Mouse (Mus musculus): Measurements from ENCODE around the gene Slc35f6. TPM values are rescaled to one million over a fixed set of nuclear protein-coding genes. Genes with fewer than 3 reads are reported as not detected.

Gene Slc35f6
- total RNA-seq, 2 experiments from 2014 or later: 35.1 to 38.5 TPM

GRCm38 (mm10) chr5:30621844-30622176 lies 25.9 kb upstream of the Slc35f6 start:
- DNase-seq: no peak

DNA sequence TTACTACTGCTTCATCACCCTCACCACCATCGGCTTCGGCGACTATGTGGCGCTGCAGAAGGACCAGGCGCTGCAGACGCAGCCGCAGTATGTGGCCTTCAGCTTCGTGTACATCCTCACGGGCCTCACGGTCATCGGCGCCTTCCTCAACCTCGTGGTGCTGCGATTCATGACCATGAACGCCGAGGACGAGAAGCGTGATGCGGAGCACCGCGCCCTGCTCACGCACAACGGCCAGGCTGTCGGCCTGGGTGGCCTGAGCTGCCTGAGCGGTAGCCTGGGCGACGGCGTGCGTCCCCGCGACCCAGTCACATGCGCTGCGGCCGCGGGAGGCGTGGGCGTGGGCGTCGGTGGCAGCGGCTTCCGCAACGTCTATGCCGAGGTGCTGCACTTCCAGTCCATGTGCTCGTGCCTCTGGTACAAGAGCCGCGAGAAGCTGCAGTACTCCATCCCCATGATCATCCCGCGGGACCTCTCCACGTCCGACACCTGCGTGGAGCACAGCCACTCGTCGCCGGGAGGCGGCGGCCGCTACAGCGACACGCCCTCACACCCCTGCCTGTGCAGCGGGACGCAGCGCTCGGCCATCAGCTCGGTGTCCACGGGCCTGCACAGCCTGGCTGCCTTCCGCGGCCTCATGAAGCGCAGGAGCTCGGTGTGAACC lies 25.4 kb upstream of the Slc35f6 start:
- DNase-seq: no peak

DNA sequence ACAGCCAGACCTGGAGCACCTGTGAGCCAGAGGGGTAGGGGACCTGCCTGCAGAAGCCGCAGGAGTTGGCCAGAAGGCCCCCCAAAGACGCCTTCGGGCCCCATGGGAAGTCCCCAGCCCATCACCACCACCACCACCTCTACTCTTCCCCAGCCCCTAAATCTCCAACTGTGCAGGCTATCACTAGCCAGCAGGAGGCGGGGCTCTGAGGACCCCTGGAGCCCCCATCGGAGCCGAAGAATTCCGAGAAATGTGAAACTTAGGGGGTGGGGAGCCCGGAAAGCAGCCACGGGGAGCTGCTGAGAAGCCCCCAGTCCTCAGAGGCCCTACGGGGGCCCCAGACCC lies 24.9 kb upstream of the Slc35f6 start:
- DNase-seq: no peak

GRCm38 (mm10) chr5:30623380-30623779 lies 24.4 kb upstream of the Slc35f6 start:
- no peak for DNase-seq

DNA sequence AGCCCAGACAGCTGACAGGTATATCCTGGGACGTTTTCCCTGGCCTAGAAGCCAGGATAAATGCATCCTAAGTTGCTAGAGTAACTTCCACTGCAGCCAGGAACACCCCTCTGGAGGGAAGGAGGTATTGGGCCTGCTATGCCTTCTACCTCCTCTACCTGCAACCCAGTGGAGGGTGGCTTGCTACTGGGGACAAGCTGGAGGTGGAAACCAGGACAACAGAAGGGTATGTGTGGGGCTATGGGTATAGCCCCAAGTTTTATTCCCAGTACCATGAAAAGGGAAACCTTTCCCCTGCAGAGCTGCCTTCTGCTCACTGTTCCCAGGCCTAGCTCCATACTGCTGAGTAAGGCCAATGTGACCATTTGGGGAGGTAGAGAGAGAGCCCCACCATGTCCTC lies 23.4 kb upstream of the Slc35f6 start:
- DNase-seq: no peak

DNA sequence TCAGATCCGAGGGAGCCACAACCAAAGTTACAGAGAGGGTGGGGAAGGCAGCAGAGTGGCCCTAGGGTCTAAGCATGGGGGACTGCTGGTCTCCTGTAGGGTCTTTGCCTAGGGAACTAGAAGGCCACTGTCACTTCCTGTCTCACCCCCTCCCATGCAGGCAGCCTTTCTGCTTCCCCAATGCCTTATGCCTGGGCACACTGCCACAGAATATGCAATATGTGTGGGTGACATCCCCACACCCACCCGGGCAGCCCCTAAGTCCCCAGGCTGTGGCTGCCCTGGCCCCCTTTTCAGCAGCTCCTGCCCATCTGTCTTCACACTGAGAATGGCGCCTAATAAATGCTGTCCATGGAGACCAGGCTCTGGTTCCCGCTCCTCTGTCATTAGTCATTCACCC lies 22.8 kb upstream of the Slc35f6 start:
- no peak for DNase-seq

DNA sequence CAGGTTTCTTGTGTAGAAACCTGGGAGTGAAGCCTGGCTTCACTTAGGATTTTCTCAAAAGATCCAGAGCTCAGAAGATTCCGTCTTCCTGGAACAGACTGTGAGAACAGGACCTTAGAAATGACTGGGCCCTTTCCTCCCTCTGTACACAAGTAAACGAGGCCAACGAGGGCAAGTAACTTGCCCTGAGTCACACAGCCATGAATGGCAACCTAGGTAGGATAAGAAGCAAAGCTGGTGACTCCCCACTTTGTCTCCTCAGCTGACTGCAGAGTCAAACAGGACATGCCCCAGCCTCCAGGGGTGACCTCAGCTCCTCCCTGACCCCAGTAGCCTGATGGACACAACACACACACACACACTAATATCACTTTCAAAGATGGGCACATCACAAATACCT lies 22.4 kb upstream of the Slc35f6 start:
- no peak for DNase-seq

DNA sequence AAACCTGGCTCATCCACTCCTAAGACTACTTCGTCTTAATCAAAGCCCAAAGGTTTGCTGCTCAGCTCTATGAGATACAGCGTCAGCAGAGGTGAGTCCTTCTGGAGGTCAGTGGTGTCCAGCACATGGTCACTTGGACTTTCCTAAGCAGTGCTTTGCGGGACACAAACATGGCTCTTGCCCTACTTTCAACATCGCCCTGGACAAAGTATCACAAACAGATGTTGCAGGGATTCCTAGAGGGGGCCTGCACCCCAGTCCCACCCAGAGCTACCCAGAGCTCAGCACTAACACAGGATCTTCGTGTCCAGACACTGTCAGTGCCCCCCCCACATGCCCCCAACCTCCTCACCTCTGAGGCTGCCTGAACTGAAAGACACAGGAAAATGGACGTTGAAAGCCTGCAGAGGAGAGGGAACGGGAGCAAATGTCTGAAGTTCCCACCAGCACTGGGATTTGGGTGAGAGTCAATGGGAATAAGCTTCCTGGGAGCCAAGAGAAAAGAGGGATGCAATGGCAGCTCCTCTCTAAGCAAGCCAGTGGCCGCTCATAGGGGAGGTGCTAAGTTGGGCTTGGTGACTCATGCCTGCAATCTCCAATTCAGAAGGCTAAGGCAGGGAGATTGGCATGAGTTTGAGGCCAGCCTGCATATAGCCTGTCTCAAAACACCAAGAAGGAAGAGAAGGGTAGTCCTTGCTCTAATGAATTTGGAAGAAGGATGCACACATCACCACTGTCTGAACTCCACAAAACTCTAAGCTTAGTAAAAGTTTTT lies 21.2 kb upstream of the Slc35f6 start:
- DNase-seq: no peak

DNA sequence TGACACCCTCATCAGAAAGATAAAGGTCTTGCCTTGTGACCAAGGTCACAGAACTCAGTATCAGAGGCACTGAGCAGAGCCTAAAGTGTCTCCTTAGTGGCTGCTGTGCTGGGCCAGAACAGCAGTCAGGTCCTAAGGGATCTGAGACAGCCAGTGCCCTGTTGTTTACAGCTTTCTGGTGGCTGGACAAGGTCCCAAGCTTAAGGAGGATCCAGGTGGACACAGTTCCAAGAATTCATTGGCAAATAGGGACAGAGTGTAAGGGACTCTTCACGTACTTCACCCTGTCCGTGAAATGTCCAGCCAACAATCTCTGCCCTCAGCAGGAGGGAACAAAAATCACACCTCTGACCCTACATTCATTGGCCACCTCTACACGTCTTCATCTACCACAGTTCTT lies 19.2 kb upstream of the Slc35f6 start:
- DNase-seq: no peak

- DNase-seq: no peak
Measured at GRCm38 (mm10) chr5:30630401-30630800, 17.3 kb upstream of the Slc35f6 start.

GRCm38 (mm10) chr5:30632134-30632533 lies 15.6 kb upstream of the Slc35f6 start:
- no peak for DNase-seq

- no peak for DNase-seq
Measured at GRCm38 (mm10) chr5:30636994-30637393, 10.7 kb upstream of the Slc35f6 start.

GRCm38 (mm10) chr5:30638041-30638440 lies 9.7 kb upstream of the Slc35f6 start:
- DNase-seq: peak; percentile 90

- no peak for DNase-seq
Measured at GRCm38 (mm10) chr5:30643477-30644179, 4.1 kb upstream of the Slc35f6 start.

DNA sequence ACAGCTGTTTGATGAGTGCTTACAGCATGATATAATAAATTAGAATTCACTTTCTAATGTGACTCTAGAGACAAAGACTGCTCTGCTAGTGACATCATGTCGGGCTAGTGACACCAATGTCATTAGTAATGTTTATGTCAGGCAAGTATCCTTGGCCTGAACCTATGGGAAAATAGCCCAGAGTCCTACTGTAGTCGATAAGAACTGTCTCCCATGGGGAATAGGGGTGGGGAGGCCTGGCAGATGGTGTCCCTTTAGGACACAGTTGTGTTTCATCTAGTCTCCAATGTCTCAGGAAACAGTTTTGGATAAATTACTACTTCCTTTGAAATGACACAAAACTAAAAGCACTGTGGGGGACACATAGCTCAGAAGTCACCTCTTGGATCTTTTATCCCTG lies 1.7 kb upstream of the Slc35f6 start:
- DNase-seq: peak; percentile 67

GRCm38 (mm10) chr5:30647396-30647795 lies 337 bp upstream of the Slc35f6 start:
- DNase-seq: no peak

- DNase-seq: no peak
Measured at GRCm38 (mm10) chr5:30649558-30649957, 1.8 kb downstream of the Slc35f6 start.

DNA sequence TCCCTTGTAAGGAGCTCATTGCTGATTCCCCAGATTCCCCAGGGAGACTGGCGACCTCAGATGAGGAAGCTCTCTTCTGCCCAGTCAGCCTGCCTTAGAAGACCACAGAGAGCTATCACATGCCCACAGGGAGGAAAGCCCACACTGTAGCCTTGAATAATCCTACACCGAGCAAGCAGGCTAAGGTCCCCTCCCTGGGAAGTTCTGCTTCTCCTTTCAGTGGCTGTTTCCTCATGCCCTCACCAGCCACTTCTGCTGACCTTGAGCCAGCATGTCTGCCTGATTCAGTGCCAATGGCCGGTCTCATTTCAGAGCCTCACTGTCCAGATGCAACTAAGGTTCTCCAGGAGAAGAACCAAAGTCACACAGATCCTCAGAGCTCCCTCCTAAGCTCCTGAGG lies 3.0 kb downstream of the Slc35f6 start:
- no peak for DNase-seq

- no peak for DNase-seq
Measured at GRCm38 (mm10) chr5:30651554-30651953, 3.8 kb downstream of the Slc35f6 start.

GRCm38 (mm10) chr5:30653246-30653645 lies 5.5 kb downstream of the Slc35f6 start:
- DNase-seq: no peak

DNA sequence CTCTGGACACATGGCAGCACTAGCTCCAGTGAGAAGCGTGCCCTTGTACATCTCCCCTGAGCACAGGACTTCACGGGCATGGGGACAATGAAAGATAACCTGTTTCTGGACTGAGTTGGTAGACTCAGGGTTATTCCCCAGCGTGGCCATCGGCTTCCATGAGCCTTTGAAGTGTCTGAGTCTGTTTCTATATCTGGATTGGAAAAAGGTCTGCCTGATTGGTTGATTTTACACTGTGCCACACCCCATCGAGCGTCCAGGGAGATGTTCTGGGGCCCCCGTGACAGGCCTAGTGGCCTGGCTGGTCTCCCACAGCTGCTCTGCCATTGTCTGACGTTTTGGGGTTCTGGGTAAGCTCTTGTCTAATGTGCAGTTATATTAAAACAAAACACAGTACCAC lies 7.3 kb downstream of the Slc35f6 start:
- DNase-seq: no peak

- DNase-seq: no peak
Measured at GRCm38 (mm10) chr5:30655526-30656195, 7.9 kb downstream of the Slc35f6 start.

GRCm38 (mm10) chr5:30659042-30659441 lies 11.3 kb downstream of the Slc35f6 start:
- DNase-seq: no peak
